Mouse (Mus musculus): ENCODE results near the gene Rab25. TPM values are rescaled to one million over a fixed set of nuclear protein-coding genes. Genes with fewer than 3 reads are reported as not detected.
A peak's percentile ranks its signal among the peaks of the same experiment; 100 is the strongest.

Gene Rab25
- polyA plus RNA-seq, 1 experiment = 184 TPM

GRCm38 (mm10) chr3:88536103-88536930 lies 11.8 kb downstream of the Rab25 start:
- 33% methylated on average over 64 of the region's 64 CpGs for WGBS
- TF ChIP-seq CTCF (IDR thresholded peaks at IDR 0.05; ENCODE audit: extremely low read depth, insufficient read length, insufficient replicate concordance, low read depth, low read length) (no peak), POLR2A (IDR thresholded peaks at IDR 0.05; ENCODE audit: low read depth, low read length) (peak; percentile 63)
- Histone ChIP-seq H3K27me3 (ENCODE audit: control insufficient read depth, insufficient read depth, low read length) (0 out of 2 replicates have a peak, but pooled peaks cover 6% of the 10 kb centered on the region), H3K36me3 (ENCODE audit: control insufficient read depth, insufficient read depth, low read length) (no peaks in the 10 kb centered on the region; the same call in 1 of the 2 replicates), H3K4me3 (ENCODE audit: low read depth, low read length) (peak overlapping the region; percentile 59), H3K27ac (ENCODE audit: insufficient read depth, low read depth, low read length) (no peak overlapping the region), H3K4me1 (ENCODE audit: control insufficient read depth, insufficient read depth, insufficient read length, low read length) (peaks cover 14% of the 10 kb centered on the region)

- Histone ChIP-seq H3K4me1 (ENCODE audit: control insufficient read depth, insufficient read depth, insufficient read length, low read length) (peaks cover 14% of the 10 kb centered on the region), H3K27ac (ENCODE audit: insufficient read depth, low read depth, low read length) (no peak overlapping the region), H3K36me3 (ENCODE audit: control insufficient read depth, insufficient read depth, low read length) (no peaks in the 10 kb centered on the region), H3K27me3 (ENCODE audit: control insufficient read depth, insufficient read depth, low read length) (0 out of 2 replicates have a peak, but pooled peaks cover 6% of the 10 kb centered on the region), H3K4me3 (ENCODE audit: low read depth, low read length) (no peak overlapping the region)
- WGBS = 95% methylated on average over 4 of the region's 4 CpGs
- TF ChIP-seq CTCF (IDR thresholded peaks at IDR 0.05; ENCODE audit: extremely low read depth, insufficient read length, insufficient replicate concordance, low read depth, low read length) (no peak), POLR2A (IDR thresholded peaks at IDR 0.05; ENCODE audit: low read depth, low read length) (no peak)
These were observed 12.6 kb downstream of the Rab25 start for GRCm38 (mm10) chr3:88535527-88535926.

- no peak overlapping the region for H3K4me3 ChIP-seq (ENCODE audit: low read depth, low read length)
- peaks cover 14% of the 10 kb centered on the region for H3K4me1 ChIP-seq (ENCODE audit: control insufficient read depth, insufficient read depth, insufficient read length, low read length)
- H3K36me3 ChIP-seq (ENCODE audit: control insufficient read depth, insufficient read depth, low read length) = no peaks in the 10 kb centered on the region
- WGBS = 82% methylated on average over 3 of the region's 3 CpGs
- no peak overlapping the region for H3K27ac ChIP-seq (ENCODE audit: insufficient read depth, low read depth, low read length)
- TF ChIP-seq CTCF (IDR thresholded peaks at IDR 0.05; ENCODE audit: extremely low read depth, insufficient read length, insufficient replicate concordance, low read depth, low read length) (no peak), POLR2A (IDR thresholded peaks at IDR 0.05; ENCODE audit: low read depth, low read length) (no peak)
- 0 out of 2 replicates have a peak, but pooled peaks cover 6% of the 10 kb centered on the region for H3K27me3 ChIP-seq (ENCODE audit: control insufficient read depth, insufficient read depth, low read length)
These were observed 13.1 kb downstream of the Rab25 start for GRCm38 (mm10) chr3:88535005-88535404.

- H3K4me3 ChIP-seq (ENCODE audit: low read depth, low read length) = no peak overlapping the region
- TF ChIP-seq POLR2A (IDR thresholded peaks at IDR 0.05; ENCODE audit: low read depth, low read length) (no peak), CTCF (IDR thresholded peaks at IDR 0.05; ENCODE audit: extremely low read depth, insufficient read length, insufficient replicate concordance, low read depth, low read length) (no peak)
- no peaks in the 10 kb centered on the region for H3K36me3 ChIP-seq (ENCODE audit: control insufficient read depth, insufficient read depth, low read length)
- WGBS = 52% methylated on average over 5 of the region's 5 CpGs
- H3K4me1 ChIP-seq (ENCODE audit: control insufficient read depth, insufficient read depth, insufficient read length, low read length) = peaks cover 14% of the 10 kb centered on the region
- 0 out of 2 replicates have a peak, but pooled peaks cover 6% of the 10 kb centered on the region for H3K27me3 ChIP-seq (ENCODE audit: control insufficient read depth, insufficient read depth, low read length)
- H3K27ac ChIP-seq (ENCODE audit: insufficient read depth, low read depth, low read length) = no peak overlapping the region
These were observed 14.4 kb downstream of the Rab25 start for GRCm38 (mm10) chr3:88533706-88534105.

- peak overlapping the region; percentile 59 for H3K4me3 ChIP-seq (ENCODE audit: low read depth, low read length)
- peaks cover 14% of the 10 kb centered on the region for H3K4me1 ChIP-seq (ENCODE audit: control insufficient read depth, insufficient read depth, insufficient read length, low read length)
- TF ChIP-seq POLR2A (IDR thresholded peaks at IDR 0.05; ENCODE audit: low read depth, low read length) = no peak
- TF ChIP-seq CTCF (IDR thresholded peaks at IDR 0.05; ENCODE audit: extremely low read depth, insufficient read length, insufficient replicate concordance, low read depth, low read length) = no peak
- H3K27ac ChIP-seq (ENCODE audit: insufficient read depth, low read depth, low read length) = no peak overlapping the region
- H3K36me3 ChIP-seq (ENCODE audit: control insufficient read depth, insufficient read depth, low read length) = no peaks in the 10 kb centered on the region
- WGBS = 8% methylated on average over 39 of the region's 40 CpGs
- H3K27me3 ChIP-seq (ENCODE audit: control insufficient read depth, insufficient read depth, low read length) = 0 out of 2 replicates have a peak, but pooled peaks cover 6% of the 10 kb centered on the region
These were observed 15.2 kb downstream of the Rab25 start for GRCm38 (mm10) chr3:88532689-88533511.

- Histone ChIP-seq H3K4me1 (ENCODE audit: control insufficient read depth, insufficient read depth, insufficient read length, low read length) (peaks cover 14% of the 10 kb centered on the region), H3K27ac (ENCODE audit: insufficient read depth, low read depth, low read length) (no peak within 1 kb of the TSS), H3K36me3 (ENCODE audit: control insufficient read depth, insufficient read depth, low read length) (no peaks in the 10 kb centered on the region), H3K4me3 (ENCODE audit: low read depth, low read length) (peak within 1 kb of the TSS; percentile 98), H3K27me3 (ENCODE audit: control insufficient read depth, insufficient read depth, low read length) (0 out of 2 replicates have a peak, but pooled peaks cover 6% of the 10 kb centered on the region)
- no peak for TF ChIP-seq POLR2A (IDR thresholded peaks at IDR 0.05; ENCODE audit: low read depth, low read length)
- TF ChIP-seq CTCF (IDR thresholded peaks at IDR 0.05; ENCODE audit: extremely low read depth, insufficient read length, insufficient replicate concordance, low read depth, low read length) = no peak
- WGBS = 3% methylated on average over 17 of the region's 31 CpGs
These were observed 15.8 kb downstream of the Rab25 start, which contains the start of gene Mex3a for GRCm38 (mm10) chr3:88532299-88532674. Mex3a (plus strand) TSS chr3:88532395.
